Mouse (Mus musculus): ENCODE measurements around the gene Akap13. TPM values are rescaled to one million over a fixed set of nuclear protein-coding genes. Genes with fewer than 3 reads are reported as not detected.

Akap13 gene
- polyA plus RNA-seq, 1 experiment from 2014 or later, result 24.3 TPM

DNA sequence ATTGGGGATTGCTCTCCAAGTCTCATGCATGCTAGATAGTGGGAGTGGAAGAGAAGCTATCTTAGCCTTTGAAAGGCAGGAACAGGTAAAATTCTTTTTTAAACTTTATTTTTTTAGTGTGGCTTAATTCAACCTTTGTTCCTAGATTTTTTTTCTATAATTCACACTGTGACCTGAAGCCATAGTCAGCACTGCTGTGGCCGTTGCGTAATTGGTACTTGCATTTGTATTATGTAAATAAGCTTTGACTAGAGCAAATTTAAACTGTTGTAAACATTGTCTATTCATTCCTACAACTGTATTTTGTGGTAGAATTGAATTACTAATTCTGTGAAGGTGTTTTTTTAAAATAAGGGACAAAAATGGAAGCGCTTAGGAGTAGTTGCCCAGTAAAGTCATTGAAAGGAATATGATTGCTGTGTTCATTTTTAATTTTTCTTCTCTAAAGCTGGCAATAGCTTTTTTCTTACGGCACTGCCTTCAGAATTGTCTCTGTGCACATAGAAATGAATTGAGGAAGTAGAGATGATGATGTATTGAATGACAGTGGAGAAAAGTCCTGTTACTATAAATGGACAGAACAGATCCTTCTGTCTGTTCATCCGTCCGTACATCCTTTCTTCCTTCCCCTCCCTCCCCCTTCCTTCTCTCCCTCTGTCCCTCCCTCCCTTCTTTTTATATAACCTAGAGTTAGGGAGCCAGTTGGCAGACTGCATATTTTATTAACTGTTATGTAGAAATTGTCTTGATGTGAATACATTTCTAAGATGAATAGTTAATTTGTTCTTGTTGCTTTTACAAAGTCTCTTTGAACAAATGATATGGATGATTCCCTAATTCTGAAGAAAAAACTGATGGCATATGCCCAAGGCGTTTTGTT, 17.2 kb downstream of the Akap13 start:
- H3K36me3 ChIP-seq (ENCODE audit: insufficient read depth, low read length), result no peaks in the 10 kb centered on the region
- H3K9ac ChIP-seq (ENCODE audit: low read depth, low read length), result no peak overlapping the region
- no peaks in the 10 kb centered on the region for H3K9me3 ChIP-seq (replicated peaks; ENCODE audit: low read length)
- DNase-seq (ENCODE audit: low spot score), result no peak
- WGBS, result 59% methylated on average over 7 of the region's 7 CpGs
- no peak for ATAC-seq (replicated peaks; ENCODE audit: low FRiP score, low read depth)
- H3K4me1 ChIP-seq (replicated peaks; ENCODE audit: insufficient read depth, low read length), result peaks cover 18% of the 10 kb centered on the region
- H3K4me2 ChIP-seq (ENCODE audit: low read length), result no peak overlapping the region
- H3K27ac ChIP-seq, result no peak overlapping the region
- no peak overlapping the region for H3K4me3 ChIP-seq (replicated peaks; ENCODE audit: low read depth, low read length)
- TF ChIP-seq CTCF (IDR thresholded peaks at IDR 0.05; ENCODE audit: low read depth), result no peak
- no peaks in the 10 kb centered on the region for H3K27me3 ChIP-seq (ENCODE audit: insufficient read depth, low read length)

DNA sequence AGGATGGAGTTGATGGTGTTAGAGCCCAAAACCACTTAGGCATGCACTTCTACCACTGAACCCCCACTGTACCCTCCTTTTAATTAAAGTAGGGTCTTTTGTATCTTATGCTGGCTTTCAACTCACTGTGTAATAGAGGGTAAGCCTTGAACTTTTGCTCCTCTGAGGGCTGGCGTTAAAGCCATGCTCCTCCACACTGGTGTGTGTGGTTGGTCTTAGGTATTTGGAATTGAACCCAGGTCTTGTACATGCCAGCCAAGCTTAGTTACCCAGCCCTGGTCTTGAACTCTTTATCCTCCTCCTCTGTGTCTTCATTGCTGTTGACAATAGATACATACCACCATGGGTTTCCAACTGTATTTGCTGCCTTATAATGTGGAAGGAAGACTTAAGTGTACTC, 18.0 kb downstream of the Akap13 start:
- no peak for TF ChIP-seq CTCF (IDR thresholded peaks at IDR 0.05; ENCODE audit: low read depth)
- no peaks in the 10 kb centered on the region for H3K27me3 ChIP-seq (ENCODE audit: insufficient read depth, low read length)
- no peaks in the 10 kb centered on the region for H3K36me3 ChIP-seq (ENCODE audit: insufficient read depth, low read length)
- no peak overlapping the region for H3K9ac ChIP-seq (ENCODE audit: low read depth, low read length)
- H3K4me2 ChIP-seq (ENCODE audit: low read length), result no peak overlapping the region
- no peak overlapping the region for H3K4me3 ChIP-seq (replicated peaks; ENCODE audit: low read depth, low read length)
- no peak for DNase-seq (ENCODE audit: low spot score)
- 76% methylated on average over 1 of the region's 1 CpGs for WGBS
- H3K4me1 ChIP-seq (replicated peaks; ENCODE audit: insufficient read depth, low read length), result peaks cover 18% of the 10 kb centered on the region
- H3K27ac ChIP-seq, result no peak overlapping the region
- H3K9me3 ChIP-seq (replicated peaks; ENCODE audit: low read length), result no peaks in the 10 kb centered on the region
- ATAC-seq (replicated peaks; ENCODE audit: low FRiP score, low read depth), result no peak

DNA sequence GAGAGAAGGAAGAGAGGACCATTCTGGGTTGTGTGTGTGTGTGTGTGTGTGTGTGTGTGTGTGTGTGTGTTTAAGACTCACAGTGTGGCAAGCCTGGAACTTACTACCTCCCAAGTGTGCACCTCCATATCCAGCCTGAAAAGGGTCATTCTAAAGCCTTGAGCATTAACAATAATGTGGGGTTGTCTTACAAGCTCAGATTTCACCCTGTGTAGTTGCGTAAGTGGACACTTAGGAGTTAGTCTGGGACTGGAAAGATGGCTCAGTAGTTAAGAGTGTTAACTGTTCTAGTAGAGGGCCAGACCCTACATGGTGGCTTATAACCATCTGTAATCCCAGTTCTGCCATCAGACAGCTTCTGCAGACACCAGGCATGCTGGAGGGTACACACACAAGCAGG, 18.7 kb downstream of the Akap13 start:
- 62% methylated on average over 1 of the region's 1 CpGs for WGBS
- no peaks in the 10 kb centered on the region for H3K27me3 ChIP-seq (ENCODE audit: insufficient read depth, low read length)
- H3K27ac ChIP-seq, result peak overlapping the region; percentile 64
- ATAC-seq (replicated peaks; ENCODE audit: low FRiP score, low read depth), result peak; percentile 40; the same call in 1 of the 2 replicates
- no peak overlapping the region for H3K4me2 ChIP-seq (ENCODE audit: low read length)
- H3K4me3 ChIP-seq (replicated peaks; ENCODE audit: low read depth, low read length), result no peak overlapping the region
- no peak overlapping the region for H3K9ac ChIP-seq (ENCODE audit: low read depth, low read length)
- no peak for TF ChIP-seq CTCF (IDR thresholded peaks at IDR 0.05; ENCODE audit: low read depth)
- H3K4me1 ChIP-seq (replicated peaks; ENCODE audit: insufficient read depth, low read length), result peaks cover 18% of the 10 kb centered on the region
- H3K36me3 ChIP-seq (ENCODE audit: insufficient read depth, low read length), result no peaks in the 10 kb centered on the region
- DNase-seq (ENCODE audit: low spot score), result peak; percentile 52
- H3K9me3 ChIP-seq (replicated peaks; ENCODE audit: low read length), result no peaks in the 10 kb centered on the region

DNA sequence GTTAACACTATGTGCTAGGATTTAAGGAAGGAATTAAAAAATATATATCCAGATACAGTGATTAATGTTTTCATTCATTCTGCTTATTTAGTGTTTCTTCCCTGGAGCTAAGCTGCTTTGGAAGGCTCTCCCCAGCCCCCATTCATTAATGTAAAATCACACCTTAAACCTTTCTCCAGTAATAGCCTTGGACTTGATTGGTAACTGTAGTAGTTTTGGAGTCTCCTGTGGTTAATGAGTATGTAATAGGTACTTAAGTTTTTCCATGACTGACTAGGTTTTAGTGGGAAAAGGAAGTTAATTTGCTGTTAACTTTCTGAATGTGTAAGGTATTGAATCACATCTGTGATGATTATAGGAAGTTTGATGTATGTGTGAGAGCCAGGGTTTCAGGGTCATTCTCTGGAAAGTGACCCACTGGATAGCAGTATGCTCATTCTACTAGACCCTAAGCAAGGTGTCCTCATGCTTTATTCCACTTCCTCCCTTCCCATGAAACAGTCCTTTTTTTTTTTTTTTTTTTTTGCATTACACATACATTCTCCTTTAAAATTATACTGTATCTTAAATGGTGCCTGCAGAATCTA, 19.3 kb downstream of the Akap13 start:
- Histone ChIP-seq H3K4me1 (replicated peaks; ENCODE audit: insufficient read depth, low read length) (peaks cover 18% of the 10 kb centered on the region), H3K4me3 (replicated peaks; ENCODE audit: low read depth, low read length) (no peak overlapping the region), H3K9ac (ENCODE audit: low read depth, low read length) (no peak overlapping the region), H3K27ac (no peak overlapping the region), H3K9me3 (replicated peaks; ENCODE audit: low read length) (no peaks in the 10 kb centered on the region), H3K27me3 (ENCODE audit: insufficient read depth, low read length) (no peaks in the 10 kb centered on the region), H3K4me2 (ENCODE audit: low read length) (no peak overlapping the region), H3K36me3 (ENCODE audit: insufficient read depth, low read length) (no peaks in the 10 kb centered on the region)
- peak; percentile 50 for ATAC-seq (replicated peaks; ENCODE audit: low FRiP score, low read depth)
- peak; percentile 46 for DNase-seq (ENCODE audit: low spot score)
- no peak for TF ChIP-seq CTCF (IDR thresholded peaks at IDR 0.05; ENCODE audit: low read depth)

DNA sequence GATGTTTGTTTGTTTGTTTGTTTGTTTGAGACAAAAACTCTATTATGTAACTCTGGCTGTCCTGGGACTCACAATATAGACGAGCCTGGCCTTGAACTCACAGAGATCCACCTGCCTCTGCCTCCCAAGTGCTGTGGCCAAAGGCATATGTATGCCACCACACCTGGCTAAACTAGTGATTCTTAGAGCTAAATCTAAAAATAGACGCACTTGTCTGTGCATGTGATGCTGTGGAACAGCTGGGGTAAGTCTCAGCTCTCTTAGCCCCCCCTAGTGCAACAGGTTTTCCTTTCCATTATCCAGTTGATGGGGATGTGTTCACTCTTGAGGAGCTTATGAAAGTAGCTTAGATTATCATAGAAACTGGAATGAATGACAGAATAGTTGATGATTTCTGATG, 22.7 kb downstream of the Akap13 start:
- Histone ChIP-seq H3K4me3 (replicated peaks; ENCODE audit: low read depth, low read length) (no peak overlapping the region), H3K9me3 (replicated peaks; ENCODE audit: low read length) (no peaks in the 10 kb centered on the region), H3K36me3 (ENCODE audit: insufficient read depth, low read length) (no peaks in the 10 kb centered on the region), H3K9ac (ENCODE audit: low read depth, low read length) (no peak overlapping the region), H3K4me1 (replicated peaks; ENCODE audit: insufficient read depth, low read length) (peaks cover 3% of the 10 kb centered on the region), H3K27ac (no peak overlapping the region), H3K4me2 (ENCODE audit: low read length) (no peak overlapping the region), H3K27me3 (ENCODE audit: insufficient read depth, low read length) (no peaks in the 10 kb centered on the region)
- WGBS, result 84% methylated on average over 2 of the region's 2 CpGs
- DNase-seq (ENCODE audit: low spot score) (no peak), ATAC-seq (replicated peaks; ENCODE audit: low FRiP score, low read depth) (no peak)
- TF ChIP-seq CTCF (IDR thresholded peaks at IDR 0.05; ENCODE audit: low read depth), result no peak

DNA sequence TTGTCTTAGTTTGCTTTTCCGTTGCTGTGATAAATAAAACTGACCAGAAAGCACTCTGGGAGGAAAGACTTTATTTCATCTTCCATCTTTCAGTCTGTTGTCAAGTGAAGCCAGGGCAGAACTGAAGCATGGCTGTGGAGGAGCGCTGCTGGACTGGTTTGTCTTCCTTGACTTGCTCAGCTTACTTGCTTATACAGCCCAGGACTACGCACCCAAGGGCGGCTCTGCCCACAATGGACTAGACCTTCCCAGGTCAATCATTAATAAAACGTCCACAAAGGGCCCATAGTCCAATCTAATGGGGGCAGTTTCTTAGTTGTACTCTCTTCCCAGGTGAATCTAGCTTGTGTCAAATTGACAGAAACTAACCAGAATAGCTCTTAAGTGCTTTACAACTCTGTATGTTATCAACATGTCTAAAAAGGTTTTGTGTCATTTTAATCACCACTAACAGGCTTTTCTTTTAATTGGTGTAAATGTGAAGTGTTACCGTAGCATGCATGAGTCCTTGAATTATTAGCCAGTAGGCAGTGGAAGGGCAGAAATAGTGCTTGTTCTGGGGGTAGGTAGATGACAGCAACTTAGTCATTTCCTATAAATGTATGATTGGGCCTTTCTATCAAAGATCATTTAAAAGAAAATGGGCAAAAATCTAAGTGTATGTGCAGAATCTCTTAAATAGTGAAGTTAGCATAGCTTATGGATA, 25.5 kb downstream of the Akap13 start:
- H3K27ac ChIP-seq, result peak overlapping the region; percentile 66
- peak; percentile 94 for ATAC-seq (replicated peaks; ENCODE audit: low FRiP score, low read depth)
- H3K36me3 ChIP-seq (ENCODE audit: insufficient read depth, low read length), result no peaks in the 10 kb centered on the region

More for the DNA sequence above, 25.5 kb downstream of the Akap13 start:
- no peak for TF ChIP-seq CTCF (IDR thresholded peaks at IDR 0.05; ENCODE audit: low read depth)
- H3K9me3 ChIP-seq (replicated peaks; ENCODE audit: low read length), result no peaks in the 10 kb centered on the region
- WGBS, result 58% methylated on average over 6 of the region's 6 CpGs
- H3K27me3 ChIP-seq (ENCODE audit: insufficient read depth, low read length), result no peaks in the 10 kb centered on the region
- H3K4me2 ChIP-seq (ENCODE audit: low read length), result no peak overlapping the region
- no peak overlapping the region for H3K9ac ChIP-seq (ENCODE audit: low read depth, low read length)
- DNase-seq (ENCODE audit: low spot score), result peak; percentile 33
- H3K4me1 ChIP-seq (replicated peaks; ENCODE audit: insufficient read depth, low read length), result no peaks in the 10 kb centered on the region
- H3K4me3 ChIP-seq (replicated peaks; ENCODE audit: low read depth, low read length), result no peak overlapping the region
